Mouse (Mus musculus): ENCODE results near the gene Gm13693.
A peak's percentile ranks its signal among the peaks of the same experiment; 100 is the strongest.
"Not testable (repeated sequence)": the region's sequence is repeated elsewhere in the genome, so short reads cannot be mapped to it uniquely, and the experiment has no call there.

Gene Gm13693

DNA sequence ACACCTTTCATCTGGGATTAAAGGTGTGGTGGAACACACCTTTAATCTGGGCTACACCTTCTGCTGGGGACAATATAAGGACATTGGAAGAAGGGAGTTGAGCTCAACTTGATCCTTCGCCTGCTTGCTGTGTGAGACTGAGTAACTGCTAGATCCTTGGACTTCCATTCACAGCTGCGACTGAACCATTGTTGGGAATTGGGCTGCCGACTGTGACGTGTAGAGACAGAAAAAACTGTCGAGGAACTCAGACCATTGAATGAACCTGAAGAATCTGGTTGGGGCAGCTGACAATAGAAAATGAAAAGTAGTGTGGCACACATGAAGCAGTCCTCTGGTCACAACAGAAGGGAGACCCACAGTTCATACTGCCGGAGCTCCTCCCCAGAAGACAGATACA lies at the start of gene Gm13693:
Gene Gm13693, plus strand, starts transcription at position 301 of the 400 bp plus-strand sequence.
- DNase-seq (ENCODE audit: low read depth), result not testable (repeated sequence)

DNA sequence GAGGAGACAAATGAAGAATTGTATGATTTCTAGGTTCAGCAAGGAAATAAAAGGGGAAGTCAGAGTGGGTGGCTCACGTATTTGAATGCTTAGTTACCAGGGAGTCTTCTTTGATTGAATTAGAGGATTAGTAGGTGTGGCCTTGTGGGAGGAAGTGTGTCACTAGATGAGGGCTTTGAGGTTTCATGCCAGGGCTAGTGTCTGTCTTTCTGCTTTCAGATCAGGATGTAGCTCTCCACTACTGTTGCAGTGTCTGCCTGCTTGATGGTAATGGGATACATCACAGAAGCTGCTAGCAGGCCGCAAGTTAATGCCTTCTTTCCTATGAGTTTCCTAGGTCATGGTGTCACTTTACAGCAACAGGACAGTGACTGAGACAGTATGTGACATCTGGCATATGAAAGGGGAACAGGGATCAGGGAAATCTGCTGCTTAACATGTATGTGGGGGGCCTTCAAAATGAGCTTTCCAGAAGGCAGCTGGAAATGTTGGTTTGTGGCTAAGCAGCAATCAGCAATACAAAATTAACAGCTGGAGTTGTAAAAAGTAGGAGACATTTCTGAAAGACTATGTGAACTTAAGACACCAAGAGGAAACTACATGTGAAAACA lies 31.7 kb upstream of the Gm13693 start:
- DNase-seq (ENCODE audit: low read depth), result no peak

DNA sequence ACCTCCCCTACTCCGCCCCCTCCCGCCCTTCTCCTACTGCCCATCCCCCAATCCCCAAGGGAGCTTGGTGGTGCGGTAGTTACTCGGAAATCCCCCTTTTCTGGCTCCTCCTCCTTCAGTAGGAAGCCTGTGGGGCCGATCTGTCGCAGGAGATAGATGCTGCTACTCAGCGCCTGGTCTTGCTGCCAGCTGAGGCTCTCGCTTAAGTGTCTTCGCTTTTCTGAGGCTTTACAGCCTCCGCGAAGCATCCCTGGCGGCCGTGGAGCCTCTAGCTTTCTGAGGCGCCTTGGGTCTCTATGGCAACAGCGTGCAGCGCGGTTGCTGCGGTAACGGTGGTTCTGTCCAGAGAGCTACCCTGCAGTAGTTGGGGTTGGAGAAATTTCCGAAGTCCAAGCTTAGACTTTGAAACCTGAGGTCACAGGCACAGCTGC lies 20.4 kb upstream of the Gm13693 start, which contains the start of gene Zswim2:
Gene Zswim2, minus strand, starts transcription at position 298 of the 431 bp plus-strand sequence.
- DNase-seq (ENCODE audit: low read depth), result peak; percentile 18

DNA sequence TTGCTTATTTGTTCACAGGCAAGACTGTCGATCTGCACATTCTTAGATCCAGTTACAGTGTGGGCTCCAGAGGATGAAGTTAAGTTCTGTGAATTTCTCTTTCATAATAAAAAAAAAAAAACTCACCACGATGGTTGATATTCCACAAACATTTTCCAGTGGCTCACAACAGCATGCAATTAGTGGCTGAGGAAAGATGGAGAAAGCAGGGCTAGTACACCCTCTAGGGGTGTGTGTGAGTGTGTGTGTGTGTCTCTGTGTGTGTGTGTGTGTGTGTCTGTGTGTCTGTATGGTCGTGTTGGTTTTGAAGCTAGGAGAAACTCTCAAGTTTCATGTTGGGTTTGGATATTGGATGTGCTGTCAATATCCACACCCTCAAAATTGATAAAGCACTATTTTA lies 19.9 kb upstream of the Gm13693 start:
- DNase-seq (ENCODE audit: low read depth), result no peak

DNA sequence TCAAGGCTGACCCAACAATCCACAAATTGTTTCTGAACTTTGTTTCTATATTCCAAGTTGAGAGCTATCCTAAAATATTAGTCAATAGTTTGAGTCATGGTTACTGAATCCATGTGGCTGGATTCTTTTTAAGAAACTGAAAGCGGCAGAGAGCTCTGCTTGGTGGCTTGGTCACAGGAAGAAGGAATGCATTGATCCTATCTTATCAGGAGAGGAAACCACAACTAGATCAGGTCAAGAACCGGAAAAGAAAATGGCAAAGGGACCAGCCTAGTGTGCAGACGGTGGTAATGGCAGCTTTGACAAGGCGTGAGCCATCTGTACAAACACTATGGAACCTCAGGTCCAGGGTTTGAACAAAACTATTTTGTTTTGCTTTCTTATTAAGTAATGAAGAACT lies 19.5 kb upstream of the Gm13693 start:
- DNase-seq (ENCODE audit: low read depth), result no peak

DNA sequence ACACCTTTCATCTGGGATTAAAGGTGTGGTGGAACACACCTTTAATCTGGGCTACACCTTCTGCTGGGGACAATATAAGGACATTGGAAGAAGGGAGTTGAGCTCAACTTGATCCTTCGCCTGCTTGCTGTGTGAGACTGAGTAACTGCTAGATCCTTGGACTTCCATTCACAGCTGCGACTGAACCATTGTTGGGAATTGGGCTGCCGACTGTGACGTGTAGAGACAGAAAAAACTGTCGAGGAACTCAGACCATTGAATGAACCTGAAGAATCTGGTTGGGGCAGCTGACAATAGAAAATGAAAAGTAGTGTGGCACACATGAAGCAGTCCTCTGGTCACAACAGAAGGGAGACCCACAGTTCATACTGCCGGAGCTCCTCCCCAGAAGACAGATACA lies 5.9 kb upstream of the Gm13693 start, which contains the start of gene Gm13698:
Gene Gm13698, plus strand, starts transcription at position 301 of the 400 bp plus-strand sequence.
- DNase-seq (ENCODE audit: low read depth), result not testable (repeated sequence)

DNA sequence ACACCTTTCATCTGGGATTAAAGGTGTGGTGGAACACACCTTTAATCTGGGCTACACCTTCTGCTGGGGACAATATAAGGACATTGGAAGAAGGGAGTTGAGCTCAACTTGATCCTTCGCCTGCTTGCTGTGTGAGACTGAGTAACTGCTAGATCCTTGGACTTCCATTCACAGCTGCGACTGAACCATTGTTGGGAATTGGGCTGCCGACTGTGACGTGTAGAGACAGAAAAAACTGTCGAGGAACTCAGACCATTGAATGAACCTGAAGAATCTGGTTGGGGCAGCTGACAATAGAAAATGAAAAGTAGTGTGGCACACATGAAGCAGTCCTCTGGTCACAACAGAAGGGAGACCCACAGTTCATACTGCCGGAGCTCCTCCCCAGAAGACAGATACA lies 5.7 kb downstream of the Gm13693 start, which contains the start of gene Gm13695:
Gene Gm13695, plus strand, starts transcription at position 301 of the 400 bp plus-strand sequence.
- not testable (repeated sequence) for DNase-seq (ENCODE audit: low read depth)

DNA sequence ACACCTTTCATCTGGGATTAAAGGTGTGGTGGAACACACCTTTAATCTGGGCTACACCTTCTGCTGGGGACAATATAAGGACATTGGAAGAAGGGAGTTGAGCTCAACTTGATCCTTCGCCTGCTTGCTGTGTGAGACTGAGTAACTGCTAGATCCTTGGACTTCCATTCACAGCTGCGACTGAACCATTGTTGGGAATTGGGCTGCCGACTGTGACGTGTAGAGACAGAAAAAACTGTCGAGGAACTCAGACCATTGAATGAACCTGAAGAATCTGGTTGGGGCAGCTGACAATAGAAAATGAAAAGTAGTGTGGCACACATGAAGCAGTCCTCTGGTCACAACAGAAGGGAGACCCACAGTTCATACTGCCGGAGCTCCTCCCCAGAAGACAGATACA lies 11.5 kb downstream of the Gm13693 start, which contains the start of gene Gm13696:
Gene Gm13696, plus strand, starts transcription at position 301 of the 400 bp plus-strand sequence.
- DNase-seq (ENCODE audit: low read depth), result not testable (repeated sequence)

DNA sequence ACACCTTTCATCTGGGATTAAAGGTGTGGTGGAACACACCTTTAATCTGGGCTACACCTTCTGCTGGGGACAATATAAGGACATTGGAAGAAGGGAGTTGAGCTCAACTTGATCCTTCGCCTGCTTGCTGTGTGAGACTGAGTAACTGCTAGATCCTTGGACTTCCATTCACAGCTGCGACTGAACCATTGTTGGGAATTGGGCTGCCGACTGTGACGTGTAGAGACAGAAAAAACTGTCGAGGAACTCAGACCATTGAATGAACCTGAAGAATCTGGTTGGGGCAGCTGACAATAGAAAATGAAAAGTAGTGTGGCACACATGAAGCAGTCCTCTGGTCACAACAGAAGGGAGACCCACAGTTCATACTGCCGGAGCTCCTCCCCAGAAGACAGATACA lies 17.3 kb downstream of the Gm13693 start, which contains the start of gene Gm13694:
Gene Gm13694, plus strand, starts transcription at position 301 of the 400 bp plus-strand sequence.
- not testable (repeated sequence) for DNase-seq (ENCODE audit: low read depth)

DNA sequence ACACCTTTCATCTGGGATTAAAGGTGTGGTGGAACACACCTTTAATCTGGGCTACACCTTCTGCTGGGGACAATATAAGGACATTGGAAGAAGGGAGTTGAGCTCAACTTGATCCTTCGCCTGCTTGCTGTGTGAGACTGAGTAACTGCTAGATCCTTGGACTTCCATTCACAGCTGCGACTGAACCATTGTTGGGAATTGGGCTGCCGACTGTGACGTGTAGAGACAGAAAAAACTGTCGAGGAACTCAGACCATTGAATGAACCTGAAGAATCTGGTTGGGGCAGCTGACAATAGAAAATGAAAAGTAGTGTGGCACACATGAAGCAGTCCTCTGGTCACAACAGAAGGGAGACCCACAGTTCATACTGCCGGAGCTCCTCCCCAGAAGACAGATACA lies 23.1 kb downstream of the Gm13693 start, which contains the start of gene Gm13697:
Gene Gm13697, plus strand, starts transcription at position 301 of the 400 bp plus-strand sequence.
- not testable (repeated sequence) for DNase-seq (ENCODE audit: low read depth)

DNA sequence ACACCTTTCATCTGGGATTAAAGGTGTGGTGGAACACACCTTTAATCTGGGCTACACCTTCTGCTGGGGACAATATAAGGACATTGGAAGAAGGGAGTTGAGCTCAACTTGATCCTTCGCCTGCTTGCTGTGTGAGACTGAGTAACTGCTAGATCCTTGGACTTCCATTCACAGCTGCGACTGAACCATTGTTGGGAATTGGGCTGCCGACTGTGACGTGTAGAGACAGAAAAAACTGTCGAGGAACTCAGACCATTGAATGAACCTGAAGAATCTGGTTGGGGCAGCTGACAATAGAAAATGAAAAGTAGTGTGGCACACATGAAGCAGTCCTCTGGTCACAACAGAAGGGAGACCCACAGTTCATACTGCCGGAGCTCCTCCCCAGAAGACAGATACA lies 28.9 kb downstream of the Gm13693 start, which contains the start of gene Gm13691:
Gene Gm13691, plus strand, starts transcription at position 301 of the 400 bp plus-strand sequence.
- DNase-seq (ENCODE audit: low read depth), result not testable (repeated sequence)

DNA sequence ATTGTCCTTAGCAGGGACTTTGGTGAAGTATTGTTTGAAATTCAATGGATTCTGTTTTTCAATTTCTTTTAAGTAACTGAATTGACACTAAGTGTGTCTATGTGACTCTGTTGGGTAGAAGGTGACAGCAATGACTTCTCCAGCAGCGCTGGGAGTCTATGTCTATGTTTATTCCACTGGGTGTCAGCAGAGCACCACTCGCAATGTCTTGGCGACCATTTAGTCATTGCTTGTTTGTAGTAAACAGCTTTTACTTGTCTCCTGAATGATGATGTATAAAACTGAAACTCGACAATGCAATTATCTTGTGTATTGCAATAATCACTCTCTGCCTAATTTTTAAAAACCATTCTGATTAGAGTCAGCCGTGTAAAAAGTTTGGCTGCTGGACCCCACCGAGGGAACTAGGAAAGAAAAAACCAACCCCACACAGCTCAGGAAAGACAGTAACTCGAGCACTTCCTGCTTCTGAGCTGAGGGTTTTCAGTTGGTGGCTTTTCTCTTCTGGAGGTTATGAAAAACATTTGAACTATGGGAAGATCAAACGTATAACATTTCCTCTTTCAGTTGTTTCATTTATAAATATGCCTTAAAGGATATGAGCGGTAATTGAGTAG lies 32.4 kb downstream of the Gm13693 start:
- DNase-seq (ENCODE audit: low read depth), result not testable (repeated sequence)

DNA sequence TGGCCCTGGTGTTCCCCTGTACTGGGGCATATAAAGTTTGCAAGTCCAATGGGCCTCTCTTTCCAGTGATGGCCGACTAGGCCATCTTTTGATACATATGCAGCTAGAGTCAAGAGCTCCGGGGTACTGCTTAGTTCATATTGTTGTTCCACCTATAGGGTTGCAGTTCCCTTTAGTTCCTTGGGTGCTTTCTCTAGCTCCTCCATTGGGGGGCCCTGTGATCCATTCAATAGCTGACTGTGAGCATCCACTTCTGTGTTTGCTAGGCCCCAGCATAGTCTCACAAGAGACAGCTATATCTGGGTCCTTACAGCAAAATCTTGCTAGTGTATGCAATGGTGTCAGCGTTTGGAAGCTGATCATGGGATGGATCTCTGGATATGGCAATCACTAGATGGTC lies 33.2 kb downstream of the Gm13693 start:
- DNase-seq (ENCODE audit: low read depth), result not testable (repeated sequence)

DNA sequence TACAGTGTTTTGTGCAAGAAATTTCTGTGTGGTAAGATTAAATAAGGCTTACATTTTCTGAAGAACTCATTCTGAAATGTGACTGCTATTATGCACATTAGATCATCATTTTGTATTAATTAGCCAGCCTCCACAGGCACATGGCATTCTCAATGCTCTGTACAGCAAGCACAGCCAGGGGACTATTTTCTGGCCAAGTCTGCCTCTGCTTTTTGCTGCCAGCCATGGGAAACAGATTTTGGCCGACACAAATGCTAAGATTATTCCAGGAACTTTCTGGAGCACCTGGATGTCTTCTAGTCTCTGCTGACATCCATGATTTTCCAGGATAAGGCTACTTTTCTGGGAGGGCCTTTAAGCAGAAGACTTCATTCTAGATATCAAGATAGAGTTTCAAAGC lies 47.6 kb downstream of the Gm13693 start:
- DNase-seq (ENCODE audit: low read depth), result no peak

DNA sequence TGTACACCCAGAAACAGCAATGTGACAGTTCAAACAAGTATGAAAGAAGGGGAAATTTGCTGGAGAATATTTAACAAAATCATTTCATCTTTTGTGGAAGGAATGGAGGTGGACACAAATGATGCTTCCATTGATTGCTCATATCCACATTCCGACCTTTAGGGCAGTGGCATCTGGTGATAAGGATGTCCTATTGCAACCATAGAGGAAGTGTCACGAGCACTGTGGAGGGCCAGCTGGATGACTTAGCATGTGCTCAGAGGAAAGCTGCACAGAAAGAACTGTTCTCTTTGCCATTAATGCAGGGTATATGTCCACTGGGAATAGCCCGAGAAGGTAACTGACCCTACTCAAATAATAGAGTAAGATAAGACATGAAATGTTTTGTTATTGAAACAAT lies 48.5 kb downstream of the Gm13693 start:
- DNase-seq (ENCODE audit: low read depth), result no peak

Measured in NIH3T3 (cell line).